Mouse (Mus musculus) neural tube, embryonic 10.5 days (tissue): ENCODE measurements around the gene Bpifb9a.
"Not testable (repeated sequence)": the region's sequence is repeated elsewhere in the genome, so short reads cannot be mapped to it uniquely, and the experiment has no call there.

ENCODE experiments used
- DNase-seq: peaks from one replicate; pipeline ENCODE4 v3.0.0-alpha.2; 2017; ENCODE audit warnings: low spot score; ENCODE audit errors: extremely low spot score

Bpifb9a gene

GRCm38 (mm10) chr2:154304604-154305003 is 47.0 kb downstream of the Bpifb9a start:
- DNase-seq = not testable (repeated sequence)

- DNase-seq = not testable (repeated sequence)
These were observed 49.3 kb downstream of the Bpifb9a start, which contains the start of gene Bpifb9b for GRCm38 (mm10) chr2:154306927-154307326. TSS of gene Bpifb9b (plus strand) at chr2:154307227.

- DNase-seq = not testable (repeated sequence)
These were observed 56.1 kb downstream of the Bpifb9a start for GRCm38 (mm10) chr2:154313771-154314170.
